Mouse (Mus musculus) forebrain, embryonic 10.5 days (tissue): ENCODE data around the gene Map2. TPM values are rescaled to one million over a fixed set of nuclear protein-coding genes. Genes with fewer than 3 reads are reported as not detected.
A peak's percentile ranks its signal among the peaks of the same experiment; 100 is the strongest.

Source experiments
- DNase-seq: peaks from one replicate; pipeline ENCODE4 v3.0.0-alpha.2; 2017; ENCODE audit warnings: low spot score; ENCODE audit errors: extremely low spot score
- H3K27ac ChIP-seq: fragments of 300-500 bp; sonication (generic); 2 replicates; pipeline ENCODE4 v1.5.1; 2016; ENCODE audit warnings: mild to moderate bottlenecking
- H3K27me3 ChIP-seq: fragments of 300-500 bp; sonication (generic); 2 replicates; pipeline ENCODE4 v1.6.1; 2016; ENCODE audit warnings: mild to moderate bottlenecking; ENCODE audit not compliant: poor library complexity, severe bottlenecking
- H3K36me3 ChIP-seq: fragments of 300-500 bp; sonication (generic); replicated peaks from 2 replicates; pipeline ENCODE4 v1.6.1; 2016; ENCODE audit warnings: mild to moderate bottlenecking, moderate library complexity
- H3K4me1 ChIP-seq: fragments of 300-500 bp; sonication (generic); 2 replicates; pipeline ENCODE4 v1.6.1; 2016
- H3K4me3 ChIP-seq: fragments of 300-500 bp; sonication (generic); 2 replicates; pipeline ENCODE4 v1.5.1; 2016; ENCODE audit warnings: mild to moderate bottlenecking, moderate library complexity
- H3K9me3 ChIP-seq: fragments of 300-500 bp; sonication (generic); 2 replicates; pipeline ENCODE4 v1.6.1; 2016; ENCODE audit warnings: mild to moderate bottlenecking, moderate library complexity
- WGBS: fragments of 180-500 bp; shearing (Covaris S2); methylation state at CpG from one replicate; pipeline ENCODE4 v1.1.7; 2016; 5-methylcytosine and 5-hydroxymethylcytosine counted together
- polyA plus RNA-seq: library from polyadenylated mRNA; unstranded; fragments of >200 nt; fragmentation: Nextera tagmentation; extraction: Ambion mirVana; gene quantifications from 2 replicates; pipeline ENCODE4 v1.2.1, GENCODE M21; 2016

Map2 gene
- polyA plus RNA-seq, 1 experiment from 2014 or later, result 73.6 TPM

- Histone ChIP-seq H3K4me3 (peak overlapping the region; percentile 83), H3K36me3 (peaks cover under 1% of the 10 kb centered on the region), H3K4me1 (peaks cover 47% of the 10 kb centered on the region), H3K27me3 (peaks cover 16% of the 10 kb centered on the region), H3K27ac (peak overlapping the region; percentile 90), H3K9me3 (no peaks in the 10 kb centered on the region)
- peak; percentile 26 for DNase-seq
- WGBS, result 22% methylated on average over 9 of the region's 9 CpGs
Observed at GRCm38 (mm10) chr1:66176012-66176837, 1.2 kb downstream of the Map2 start.

GRCm38 (mm10) chr1:66176838-66177105 is 1.7 kb downstream of the Map2 start:
- H3K27me3 ChIP-seq, result peaks cover 16% of the 10 kb centered on the region
- peak overlapping the region; percentile 90 for H3K27ac ChIP-seq
- H3K9me3 ChIP-seq, result no peaks in the 10 kb centered on the region
- DNase-seq, result no peak
- peaks cover 4% of the 10 kb centered on the region for H3K36me3 ChIP-seq
- peaks cover 47% of the 10 kb centered on the region for H3K4me1 ChIP-seq
- H3K4me3 ChIP-seq, result peak overlapping the region; percentile 83
- 80% methylated on average over 2 of the region's 2 CpGs for WGBS

GRCm38 (mm10) chr1:66177489-66178170 is 2.6 kb downstream of the Map2 start:
- Histone ChIP-seq H3K36me3 (peaks cover 4% of the 10 kb centered on the region), H3K9me3 (no peaks in the 10 kb centered on the region), H3K4me1 (peaks cover 39% of the 10 kb centered on the region), H3K4me3 (peak overlapping the region; percentile 83; the same call in 1 of the 2 replicates), H3K27me3 (peaks cover 12% of the 10 kb centered on the region), H3K27ac (peak overlapping the region; percentile 56; the same call in 1 of the 2 replicates)
- no peak for DNase-seq
- 52% methylated on average over 4 of the region's 4 CpGs for WGBS

GRCm38 (mm10) chr1:66187016-66187681 is 12.1 kb downstream of the Map2 start:
- Histone ChIP-seq H3K4me1 (peaks cover 14% of the 10 kb centered on the region), H3K4me3 (no peak overlapping the region), H3K36me3 (no peaks in the 10 kb centered on the region), H3K9me3 (no peaks in the 10 kb centered on the region), H3K27ac (no peak overlapping the region), H3K27me3 (no peaks in the 10 kb centered on the region)
- WGBS, result 59% methylated on average over 12 of the region's 12 CpGs
- DNase-seq, result no peak

- WGBS, result 96% methylated on average over 1 of the region's 1 CpGs
- Histone ChIP-seq H3K27me3 (no peaks in the 10 kb centered on the region), H3K4me3 (no peak overlapping the region), H3K27ac (no peak overlapping the region), H3K9me3 (no peaks in the 10 kb centered on the region), H3K36me3 (peaks cover 5% of the 10 kb centered on the region), H3K4me1 (peaks cover 2% of the 10 kb centered on the region)
- DNase-seq, result no peak
Observed at GRCm38 (mm10) chr1:66192401-66192800, 17.3 kb downstream of the Map2 start.

DNA sequence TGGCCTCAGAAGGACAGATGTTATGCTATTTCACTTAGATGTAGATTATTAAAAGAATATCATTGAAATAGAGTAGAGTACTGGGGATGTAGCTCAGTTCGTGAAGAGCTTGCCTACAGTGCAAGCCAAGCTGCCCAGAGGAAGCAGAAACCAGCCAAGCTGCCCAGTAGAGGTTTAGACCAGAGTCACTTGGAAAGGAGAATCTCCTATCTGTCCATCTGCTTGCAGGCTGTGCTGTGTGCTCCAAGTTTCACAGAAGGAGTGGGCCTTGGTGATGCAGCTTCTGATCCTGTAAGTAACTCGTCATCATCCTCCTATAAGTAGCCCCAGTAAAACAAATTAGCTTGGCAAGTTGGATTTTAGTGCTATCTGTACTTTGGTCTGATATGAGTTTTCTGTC is 17.8 kb downstream of the Map2 start:
- peaks cover 5% of the 10 kb centered on the region for H3K36me3 ChIP-seq
- H3K27me3 ChIP-seq, result no peaks in the 10 kb centered on the region
- no peak overlapping the region for H3K27ac ChIP-seq
- no peaks in the 10 kb centered on the region for H3K4me1 ChIP-seq
- 81% methylated on average over 2 of the region's 2 CpGs for WGBS
- no peaks in the 10 kb centered on the region for H3K9me3 ChIP-seq
- DNase-seq, result no peak
- no peak overlapping the region for H3K4me3 ChIP-seq

GRCm38 (mm10) chr1:66195040-66195726 is 20.1 kb downstream of the Map2 start:
- H3K4me1 ChIP-seq, result no peaks in the 10 kb centered on the region
- WGBS, result 89% methylated on average over 13 of the region's 13 CpGs
- DNase-seq, result no peak
- H3K4me3 ChIP-seq, result no peak overlapping the region
- peaks cover 5% of the 10 kb centered on the region for H3K36me3 ChIP-seq
- H3K27me3 ChIP-seq, result no peaks in the 10 kb centered on the region
- no peak overlapping the region for H3K27ac ChIP-seq
- H3K9me3 ChIP-seq, result no peaks in the 10 kb centered on the region

GRCm38 (mm10) chr1:66196240-66196639 is 21.2 kb downstream of the Map2 start:
- peaks cover 5% of the 10 kb centered on the region for H3K36me3 ChIP-seq
- H3K4me1 ChIP-seq, result no peaks in the 10 kb centered on the region
- no peaks in the 10 kb centered on the region for H3K9me3 ChIP-seq
- no peak for DNase-seq
- no peak overlapping the region for H3K27ac ChIP-seq
- H3K4me3 ChIP-seq, result no peak overlapping the region
- 95% methylated on average over 4 of the region's 4 CpGs for WGBS
- H3K27me3 ChIP-seq, result no peaks in the 10 kb centered on the region

GRCm38 (mm10) chr1:66196716-66197115 is 21.6 kb downstream of the Map2 start:
- WGBS, result 91% methylated on average over 4 of the region's 4 CpGs
- DNase-seq, result no peak
- no peaks in the 10 kb centered on the region for H3K9me3 ChIP-seq
- peaks cover 5% of the 10 kb centered on the region for H3K36me3 ChIP-seq
- H3K27me3 ChIP-seq, result no peaks in the 10 kb centered on the region
- no peak overlapping the region for H3K4me3 ChIP-seq
- H3K4me1 ChIP-seq, result no peaks in the 10 kb centered on the region
- no peak overlapping the region for H3K27ac ChIP-seq

DNA sequence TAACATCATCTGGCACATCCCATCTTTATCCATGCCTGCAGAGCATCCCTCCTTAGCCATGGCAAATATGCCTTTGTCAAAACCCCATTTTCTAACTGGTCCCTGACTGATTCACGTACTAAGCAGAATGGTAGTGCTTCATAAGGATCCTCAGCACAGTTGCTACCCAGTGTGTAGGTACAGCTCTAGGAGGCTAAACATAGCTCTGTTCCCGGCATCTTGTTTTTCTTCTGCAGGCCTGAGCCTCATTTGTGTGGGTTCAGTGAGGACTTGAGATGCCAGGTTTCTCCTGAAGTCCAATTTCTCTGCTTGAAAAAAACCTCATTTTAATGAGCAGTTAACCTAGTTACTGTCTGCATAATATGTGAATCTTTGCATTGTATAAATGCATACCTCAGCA is 30.4 kb downstream of the Map2 start:
- 87% methylated on average over 2 of the region's 2 CpGs for WGBS
- Histone ChIP-seq H3K4me3 (no peak overlapping the region), H3K36me3 (no peaks in the 10 kb centered on the region), H3K4me1 (no peaks in the 10 kb centered on the region), H3K27ac (no peak overlapping the region), H3K9me3 (no peaks in the 10 kb centered on the region), H3K27me3 (no peaks in the 10 kb centered on the region)
- DNase-seq, result no peak

DNA sequence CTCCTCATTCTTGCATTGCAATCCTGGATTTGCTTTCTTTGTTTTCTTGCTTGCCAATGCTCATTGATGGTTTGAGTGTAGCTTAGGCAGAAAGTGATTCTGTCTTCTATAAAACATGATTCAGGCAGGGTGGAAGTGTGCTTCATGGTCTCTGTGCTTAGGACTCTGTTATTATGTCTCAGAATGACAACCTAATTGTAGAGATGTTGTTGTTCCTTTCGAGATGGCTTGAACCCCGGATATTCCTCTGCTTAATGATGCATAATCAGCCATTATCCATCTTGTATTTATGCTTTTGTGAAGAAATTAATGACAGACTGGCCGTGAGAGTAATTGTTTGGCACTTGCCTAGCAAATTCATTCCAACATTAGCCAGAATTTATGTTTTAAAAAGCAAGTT is 31.8 kb downstream of the Map2 start:
- H3K4me1 ChIP-seq, result no peaks in the 10 kb centered on the region
- H3K27ac ChIP-seq, result no peak overlapping the region
- no peaks in the 10 kb centered on the region for H3K27me3 ChIP-seq
- 77% methylated on average over 3 of the region's 3 CpGs for WGBS
- no peak for DNase-seq
- H3K4me3 ChIP-seq, result no peak overlapping the region
- no peaks in the 10 kb centered on the region for H3K36me3 ChIP-seq
- no peaks in the 10 kb centered on the region for H3K9me3 ChIP-seq

GRCm38 (mm10) chr1:66211074-66211791 is 36.2 kb downstream of the Map2 start:
- Histone ChIP-seq H3K4me1 (no peaks in the 10 kb centered on the region), H3K27me3 (no peaks in the 10 kb centered on the region), H3K4me3 (no peak overlapping the region), H3K27ac (no peak overlapping the region), H3K36me3 (no peaks in the 10 kb centered on the region), H3K9me3 (no peaks in the 10 kb centered on the region)
- no peak for DNase-seq
- WGBS, result 88% methylated on average over 7 of the region's 7 CpGs
